Mouse (Mus musculus): ENCODE measurements around the gene 2310034G01Rik. TPM values are rescaled to one million over a fixed set of nuclear protein-coding genes. Genes with fewer than 3 reads are reported as not detected.

2310034G01Rik gene
- polyA plus RNA-seq, 1 experiment from 2014 or later = 2.2 TPM

GRCm38 (mm10) chr19:46324918-46325317 is 25.2 kb downstream of the 2310034G01Rik start:
- no peak for ATAC-seq
- 66% methylated on average over 5 of the region's 5 CpGs for WGBS
- H3K27me3 ChIP-seq = peaks cover 42% of the 10 kb centered on the region
- 0 out of 2 replicates have a peak overlapping the region, but pooled peaks have one; percentile 83 for H3K9ac ChIP-seq
- peaks cover under 1% of the 10 kb centered on the region; the same call in 1 of the 2 replicates for H3K36me3 ChIP-seq (ENCODE audit: poor library complexity, severe bottlenecking)
- no peaks in the 10 kb centered on the region for H3K9me3 ChIP-seq (replicated peaks)
- H3K27ac ChIP-seq = no peak overlapping the region
- H3K4me1 ChIP-seq = peaks cover 78% of the 10 kb centered on the region
- H3K4me2 ChIP-seq = peak overlapping the region; percentile 100
- peak overlapping the region; percentile 75; the same call in 1 of the 2 replicates for H3K4me3 ChIP-seq

GRCm38 (mm10) chr19:46324366-46324765 is 25.7 kb downstream of the 2310034G01Rik start:
- Histone ChIP-seq H3K27me3 (peaks cover 48% of the 10 kb centered on the region), H3K9me3 (replicated peaks) (no peaks in the 10 kb centered on the region), H3K4me3 (no peak overlapping the region), H3K36me3 (ENCODE audit: poor library complexity, severe bottlenecking) (no peaks in the 10 kb centered on the region), H3K4me2 (peak overlapping the region; percentile 100), H3K4me1 (peaks cover 78% of the 10 kb centered on the region), H3K27ac (no peak overlapping the region), H3K9ac (no peak overlapping the region)
- ATAC-seq = no peak
- 77% methylated on average over 11 of the region's 11 CpGs for WGBS

- Histone ChIP-seq H3K36me3 (ENCODE audit: poor library complexity, severe bottlenecking) (no peaks in the 10 kb centered on the region), H3K4me3 (no peak overlapping the region), H3K4me1 (peaks cover 78% of the 10 kb centered on the region), H3K4me2 (no peak overlapping the region), H3K27ac (no peak overlapping the region), H3K9me3 (replicated peaks) (no peaks in the 10 kb centered on the region), H3K9ac (no peak overlapping the region), H3K27me3 (peaks cover 54% of the 10 kb centered on the region)
- ATAC-seq = no peak
- 79% methylated on average over 5 of the region's 5 CpGs for WGBS
Measured at GRCm38 (mm10) chr19:46323716-46324115, 26.4 kb downstream of the 2310034G01Rik start.

- H3K4me1 ChIP-seq = peaks cover 82% of the 10 kb centered on the region
- peaks cover 60% of the 10 kb centered on the region for H3K27me3 ChIP-seq
- H3K27ac ChIP-seq = peak overlapping the region; percentile 41; the same call in 1 of the 2 replicates
- H3K9me3 ChIP-seq (replicated peaks) = no peaks in the 10 kb centered on the region
- no peaks in the 10 kb centered on the region for H3K36me3 ChIP-seq (ENCODE audit: poor library complexity, severe bottlenecking)
- peak overlapping the region; percentile 51; the same call in 1 of the 2 replicates for H3K4me2 ChIP-seq
- no peak overlapping the region for H3K4me3 ChIP-seq
- WGBS = 76% methylated on average over 13 of the region's 13 CpGs
- ATAC-seq = no peak
- H3K9ac ChIP-seq = no peak overlapping the region
Measured at GRCm38 (mm10) chr19:46322996-46323572, 27.0 kb downstream of the 2310034G01Rik start.

GRCm38 (mm10) chr19:46322144-46322995 is 27.7 kb downstream of the 2310034G01Rik start:
- H3K27me3 ChIP-seq = peaks cover 68% of the 10 kb centered on the region
- ATAC-seq = no peak
- H3K4me1 ChIP-seq = peaks cover 83% of the 10 kb centered on the region
- no peaks in the 10 kb centered on the region for H3K9me3 ChIP-seq (replicated peaks)
- H3K27ac ChIP-seq = peak overlapping the region; percentile 73
- H3K36me3 ChIP-seq (ENCODE audit: poor library complexity, severe bottlenecking) = no peaks in the 10 kb centered on the region
- H3K4me3 ChIP-seq = no peak overlapping the region
- H3K9ac ChIP-seq = peak overlapping the region; percentile 30
- H3K4me2 ChIP-seq = peak overlapping the region; percentile 51
- WGBS = 51% methylated on average over 11 of the region's 11 CpGs

- peak overlapping the region; percentile 30; the same call in 1 of the 2 replicates for H3K9ac ChIP-seq
- peak overlapping the region; percentile 51 for H3K4me2 ChIP-seq
- 19% methylated on average over 6 of the region's 6 CpGs for WGBS
- no peaks in the 10 kb centered on the region for H3K9me3 ChIP-seq (replicated peaks)
- peaks cover 76% of the 10 kb centered on the region for H3K27me3 ChIP-seq
- peaks cover 85% of the 10 kb centered on the region for H3K4me1 ChIP-seq
- H3K27ac ChIP-seq = peak overlapping the region; percentile 73
- H3K36me3 ChIP-seq (ENCODE audit: poor library complexity, severe bottlenecking) = no peaks in the 10 kb centered on the region
- peak; percentile 48; the same call in 1 of the 2 replicates for ATAC-seq
- 0 out of 2 replicates have a peak overlapping the region, but pooled peaks have one; percentile 7 for H3K4me3 ChIP-seq
Measured at GRCm38 (mm10) chr19:46321101-46321943, 28.8 kb downstream of the 2310034G01Rik start.

GRCm38 (mm10) chr19:46320076-46320785 is 29.9 kb downstream of the 2310034G01Rik start:
- Histone ChIP-seq H3K4me2 (no peak overlapping the region), H3K4me3 (no peak overlapping the region), H3K4me1 (peaks cover 82% of the 10 kb centered on the region), H3K27me3 (peaks cover 76% of the 10 kb centered on the region), H3K36me3 (ENCODE audit: poor library complexity, severe bottlenecking) (no peaks in the 10 kb centered on the region), H3K9ac (no peak overlapping the region), H3K9me3 (replicated peaks) (no peaks in the 10 kb centered on the region), H3K27ac (no peak overlapping the region)
- ATAC-seq = no peak
- WGBS = 82% methylated on average over 8 of the region's 8 CpGs

GRCm38 (mm10) chr19:46318586-46319378 is 31.3 kb downstream of the 2310034G01Rik start:
- no peak overlapping the region for H3K9ac ChIP-seq
- no peaks in the 10 kb centered on the region for H3K9me3 ChIP-seq (replicated peaks)
- H3K4me1 ChIP-seq = peaks cover 69% of the 10 kb centered on the region
- peaks cover 76% of the 10 kb centered on the region for H3K27me3 ChIP-seq
- H3K36me3 ChIP-seq (ENCODE audit: poor library complexity, severe bottlenecking) = no peaks in the 10 kb centered on the region
- WGBS = 11% methylated on average over 16 of the region's 16 CpGs
- peak overlapping the region; percentile 73 for H3K4me2 ChIP-seq
- peak; percentile 46 for ATAC-seq
- H3K4me3 ChIP-seq = peak overlapping the region; percentile 47; the same call in 1 of the 2 replicates
- H3K27ac ChIP-seq = no peak overlapping the region

- Histone ChIP-seq H3K27me3 (peaks cover 80% of the 10 kb centered on the region), H3K27ac (peak overlapping the region; percentile 35; the same call in 1 of the 2 replicates), H3K9ac (peak overlapping the region; percentile 66), H3K4me2 (peak overlapping the region; percentile 73), H3K36me3 (ENCODE audit: poor library complexity, severe bottlenecking) (0 out of 2 replicates have a peak, but pooled peaks cover 1% of the 10 kb centered on the region), H3K9me3 (replicated peaks) (no peaks in the 10 kb centered on the region), H3K4me1 (peaks cover 66% of the 10 kb centered on the region), H3K4me3 (peak overlapping the region; percentile 47)
- WGBS = 3% methylated on average over 35 of the region's 42 CpGs
- ATAC-seq = 0 out of 2 replicates have a peak, but pooled peaks have one; percentile 17
Measured at GRCm38 (mm10) chr19:46318031-46318471, 32.1 kb downstream of the 2310034G01Rik start.

- H3K4me1 ChIP-seq = peaks cover 60% of the 10 kb centered on the region
- 1% methylated on average over 37 of the region's 48 CpGs for WGBS
- ATAC-seq = 0 out of 2 replicates have a peak, but pooled peaks have one; percentile 19
Measured at GRCm38 (mm10) chr19:46317546-46317885, 32.6 kb downstream of the 2310034G01Rik start.

More at GRCm38 (mm10) chr19:46317546-46317885, 32.6 kb downstream of the 2310034G01Rik start:
- H3K36me3 ChIP-seq (ENCODE audit: poor library complexity, severe bottlenecking) = 0 out of 2 replicates have a peak, but pooled peaks cover 6% of the 10 kb centered on the region
- H3K4me3 ChIP-seq = peak overlapping the region; percentile 47
- peak overlapping the region; percentile 73 for H3K4me2 ChIP-seq
- H3K27me3 ChIP-seq = peaks cover 82% of the 10 kb centered on the region
- H3K9me3 ChIP-seq (replicated peaks) = no peaks in the 10 kb centered on the region
- peak overlapping the region; percentile 66 for H3K9ac ChIP-seq
- H3K27ac ChIP-seq = no peak overlapping the region; the same call in 1 of the 2 replicates

Measured in forebrain, embryonic 13.5 days (tissue).